Mouse (Mus musculus) embryonic facial prominence, embryonic 10.5 days (tissue): ENCODE data around the gene Corin. TPM values are rescaled to one million over a fixed set of nuclear protein-coding genes. Genes with fewer than 3 reads are reported as not detected.
A peak's percentile ranks its signal among the peaks of the same experiment; 100 is the strongest.

Source experiments
- DNase-seq: peaks from one replicate; pipeline ENCODE4 v3.0.0-alpha.2; 2017; ENCODE audit warnings: low spot score
- H3K27ac ChIP-seq: fragments of 300-500 bp; sonication (generic); replicated peaks from 2 replicates; pipeline ENCODE4 v1.5.1; 2016; ENCODE audit warnings: mild to moderate bottlenecking
- H3K27me3 ChIP-seq: fragments of 300-500 bp; sonication (generic); replicated peaks from 2 replicates; pipeline ENCODE4 v1.6.1; 2016; ENCODE audit warnings: low read depth, mild to moderate bottlenecking; ENCODE audit not compliant: poor library complexity, severe bottlenecking
- H3K36me3 ChIP-seq: fragments of 300-500 bp; sonication (generic); replicated peaks from 2 replicates; pipeline ENCODE4 v1.6.1; 2016; ENCODE audit warnings: mild to moderate bottlenecking, moderate library complexity
- H3K4me1 ChIP-seq: fragments of 300-500 bp; sonication (generic); 2 replicates; pipeline ENCODE4 v1.6.1; 2016
- H3K4me3 ChIP-seq: fragments of 300-500 bp; sonication (generic); 2 replicates; pipeline ENCODE4 v1.5.1; 2016; ENCODE audit warnings: mild to moderate bottlenecking, moderate library complexity
- H3K9me3 ChIP-seq: fragments of 300-500 bp; sonication (generic); 2 replicates; pipeline ENCODE4 v1.6.1; 2016; ENCODE audit warnings: mild to moderate bottlenecking
- WGBS: fragments of 180-500 bp; shearing (Covaris S2); methylation state at CpG from one replicate; pipeline ENCODE4 v1.1.7; 2016; 5-methylcytosine and 5-hydroxymethylcytosine counted together
- polyA plus RNA-seq: library from polyadenylated mRNA; unstranded; fragments of >200 nt; fragmentation: Nextera tagmentation; extraction: Ambion mirVana; gene quantifications from 2 replicates; pipeline ENCODE4 v1.2.1, GENCODE M21; 2016

Corin gene
- polyA plus RNA-seq, 1 experiment from 2014 or later, result 1.4 TPM

DNA sequence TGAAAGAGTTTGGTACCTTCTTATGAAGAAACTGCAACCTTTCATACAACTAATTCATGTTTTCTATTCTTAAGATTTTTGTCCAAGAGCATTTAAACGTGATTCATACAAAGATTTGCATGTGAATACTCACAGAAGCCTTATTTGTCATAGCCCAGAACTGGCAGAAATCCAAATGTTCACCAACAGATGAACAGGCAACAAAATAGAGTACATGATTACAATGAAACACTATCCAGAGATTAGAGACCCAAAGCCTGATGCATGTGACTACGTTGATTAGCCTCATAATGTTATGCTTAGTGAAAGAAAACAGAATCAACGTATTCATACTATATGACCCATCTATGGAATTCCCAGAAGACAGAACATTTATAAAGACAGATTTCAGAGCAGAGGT is 140.4 kb downstream of the Corin start:
- DNase-seq, result no peak
- WGBS, result 74% methylated on average over 3 of the region's 3 CpGs
- Histone ChIP-seq H3K9me3 (no peaks in the 10 kb centered on the region), H3K36me3 (no peaks in the 10 kb centered on the region), H3K4me3 (no peak overlapping the region), H3K27me3 (no peaks in the 10 kb centered on the region), H3K27ac (no peak overlapping the region), H3K4me1 (no peaks in the 10 kb centered on the region)

DNA sequence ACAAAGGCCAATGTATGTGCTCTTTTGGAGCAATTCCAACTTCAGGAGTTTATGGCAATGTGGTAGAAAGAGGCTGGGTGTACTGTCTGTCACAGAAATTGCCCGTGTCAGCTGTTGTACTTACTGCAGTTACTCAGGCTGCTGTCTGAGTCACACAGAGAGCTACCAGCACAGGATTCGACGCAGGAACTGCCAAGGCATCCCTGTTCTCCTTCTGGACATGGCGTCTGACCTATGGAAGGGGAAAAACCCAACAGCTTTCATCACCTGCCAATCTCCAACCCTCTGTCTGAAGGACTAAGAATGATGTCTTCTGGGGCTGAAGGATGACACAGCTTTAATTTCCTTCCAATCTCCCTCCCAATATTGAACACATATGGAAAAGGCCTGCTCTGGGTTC is 150.5 kb downstream of the Corin start:
- DNase-seq, result no peak
- Histone ChIP-seq H3K4me3 (no peak overlapping the region), H3K27me3 (no peaks in the 10 kb centered on the region), H3K4me1 (no peaks in the 10 kb centered on the region), H3K36me3 (no peaks in the 10 kb centered on the region), H3K27ac (no peak overlapping the region), H3K9me3 (no peaks in the 10 kb centered on the region)
- 73% methylated on average over 4 of the region's 4 CpGs for WGBS

DNA sequence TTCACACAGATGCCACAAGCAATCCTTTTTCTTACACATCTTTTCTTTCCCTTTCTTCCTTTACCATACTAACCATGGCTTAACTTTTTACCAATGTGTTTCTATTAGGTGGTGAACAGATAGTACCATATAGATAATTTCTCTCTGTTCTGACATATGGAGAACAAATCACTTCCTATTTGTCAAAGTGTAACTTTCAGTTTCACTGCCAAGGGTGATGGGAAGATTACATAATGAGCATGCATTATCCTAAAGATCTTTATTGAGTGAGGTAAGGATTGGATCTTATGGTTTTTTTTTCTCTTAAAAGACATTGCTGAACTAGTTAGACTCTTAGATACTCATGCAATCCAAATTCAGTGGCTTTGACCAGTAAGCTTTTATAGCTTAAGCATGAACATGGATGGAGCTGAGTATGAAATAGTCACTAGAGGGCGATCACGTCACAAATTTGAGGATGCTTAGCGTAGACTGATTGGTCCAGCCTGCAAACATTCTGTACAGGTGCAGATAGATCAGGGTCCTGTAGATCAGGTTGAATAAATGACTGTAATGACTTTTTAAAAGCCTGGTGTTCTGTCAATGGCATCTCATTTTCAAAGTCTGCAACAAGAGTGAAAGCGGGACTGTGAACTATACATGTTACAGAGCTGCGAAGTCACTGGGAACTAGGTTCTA is 154.1 kb downstream of the Corin start:
- no peak overlapping the region for H3K27ac ChIP-seq
- H3K4me3 ChIP-seq, result no peak overlapping the region
- WGBS, result 35% methylated on average over 5 of the region's 5 CpGs
- no peaks in the 10 kb centered on the region for H3K9me3 ChIP-seq
- DNase-seq, result peak; percentile 40
- H3K36me3 ChIP-seq, result no peaks in the 10 kb centered on the region
- H3K4me1 ChIP-seq, result no peaks in the 10 kb centered on the region
- no peaks in the 10 kb centered on the region for H3K27me3 ChIP-seq

DNA sequence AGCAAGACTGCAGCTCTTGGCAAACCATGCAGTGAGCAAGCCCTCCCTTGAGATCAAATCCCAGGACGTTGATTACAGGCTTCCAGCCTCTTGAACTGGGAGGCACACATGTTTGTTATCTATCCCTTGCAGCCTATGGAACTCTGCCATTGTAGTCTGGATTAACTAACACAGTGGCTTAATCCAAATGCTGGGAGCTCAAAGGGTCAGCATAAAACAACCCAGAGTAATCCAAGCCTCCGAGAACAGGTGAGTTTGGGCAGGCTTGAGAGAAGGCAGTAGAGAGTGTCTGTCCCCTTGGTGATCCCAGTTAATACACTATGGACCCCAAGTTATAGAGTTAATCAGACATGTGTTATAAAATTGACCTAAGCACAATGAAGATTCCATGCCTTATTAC is 155.7 kb downstream of the Corin start:
- DNase-seq, result no peak
- WGBS, result 67% methylated on average over 2 of the region's 2 CpGs
- Histone ChIP-seq H3K4me3 (no peak overlapping the region), H3K4me1 (no peaks in the 10 kb centered on the region), H3K27ac (no peak overlapping the region), H3K36me3 (no peaks in the 10 kb centered on the region), H3K27me3 (no peaks in the 10 kb centered on the region), H3K9me3 (no peaks in the 10 kb centered on the region)

DNA sequence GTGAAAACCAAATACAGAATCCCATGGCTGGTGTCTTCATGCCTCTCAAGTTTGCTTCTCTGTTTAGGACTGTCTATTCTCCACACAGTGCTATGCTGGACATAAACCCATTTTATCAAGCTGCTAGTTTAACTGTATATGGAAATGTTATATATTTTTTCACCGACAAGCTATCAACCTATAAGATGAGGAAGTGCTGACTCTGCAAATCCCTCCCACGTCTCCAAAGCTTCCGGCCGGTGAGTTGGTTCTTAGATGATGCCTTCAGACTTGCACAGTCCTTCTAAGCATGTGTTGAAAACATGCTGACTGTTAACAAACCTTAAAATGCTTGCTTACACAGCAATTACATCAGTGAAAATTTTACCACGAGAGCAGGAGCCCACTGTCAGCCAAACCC is 168.4 kb downstream of the Corin start:
- Histone ChIP-seq H3K27ac (no peak overlapping the region), H3K4me3 (no peak overlapping the region), H3K4me1 (peaks cover 12% of the 10 kb centered on the region), H3K9me3 (no peaks in the 10 kb centered on the region), H3K27me3 (no peaks in the 10 kb centered on the region), H3K36me3 (no peaks in the 10 kb centered on the region)
- DNase-seq, result no peak
- 83% methylated on average over 5 of the region's 5 CpGs for WGBS

DNA sequence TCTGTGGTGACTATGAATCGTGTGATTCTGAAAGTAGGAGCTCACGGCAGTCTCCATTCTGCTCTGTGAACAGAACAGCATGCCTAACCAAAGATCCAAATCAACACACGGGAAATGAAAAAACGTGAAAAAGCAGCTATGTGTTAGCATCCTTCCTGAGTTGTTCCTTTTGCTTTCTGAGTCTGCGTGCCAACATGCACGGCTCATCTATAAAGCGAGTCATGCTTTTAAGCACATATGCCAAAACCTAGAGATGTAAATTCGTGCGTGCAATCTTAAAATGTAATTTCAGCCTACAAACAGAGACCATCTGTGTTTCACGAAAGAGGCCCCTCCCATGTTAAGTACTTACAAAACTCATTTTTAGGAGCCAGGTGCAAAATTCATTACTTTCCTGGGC is 171.4 kb downstream of the Corin start:
- Histone ChIP-seq H3K9me3 (no peaks in the 10 kb centered on the region), H3K36me3 (no peaks in the 10 kb centered on the region), H3K4me3 (no peak overlapping the region), H3K4me1 (peaks cover 34% of the 10 kb centered on the region), H3K27me3 (no peaks in the 10 kb centered on the region), H3K27ac (no peak overlapping the region)
- no peak for DNase-seq
- 91% methylated on average over 10 of the region's 10 CpGs for WGBS

DNA sequence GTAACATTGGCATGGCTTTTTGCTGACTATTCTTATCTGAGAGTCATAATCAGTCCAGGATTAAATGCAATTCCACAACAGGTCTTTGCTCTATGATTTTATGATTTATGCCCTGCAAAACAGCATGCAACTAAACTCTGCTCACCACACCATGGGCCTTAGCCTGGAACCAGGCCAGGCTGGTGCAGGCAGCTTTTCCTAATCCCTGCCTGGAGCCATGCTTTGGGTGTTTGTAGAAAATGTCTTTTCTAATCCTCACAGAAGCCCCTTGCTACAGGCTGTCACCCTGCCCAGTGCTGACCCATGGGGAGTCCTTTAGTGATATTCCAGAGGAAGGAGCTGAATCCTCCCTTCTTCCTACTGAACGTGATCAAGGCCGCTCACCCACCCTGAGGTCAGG is 173.1 kb downstream of the Corin start:
- no peak overlapping the region for H3K4me3 ChIP-seq
- no peaks in the 10 kb centered on the region for H3K27me3 ChIP-seq
- no peaks in the 10 kb centered on the region for H3K9me3 ChIP-seq
- no peak overlapping the region; the same call in 1 of the 2 replicates for H3K27ac ChIP-seq
- no peak for DNase-seq
- H3K4me1 ChIP-seq, result peaks cover 28% of the 10 kb centered on the region
- no peaks in the 10 kb centered on the region for H3K36me3 ChIP-seq
- 65% methylated on average over 2 of the region's 2 CpGs for WGBS

DNA sequence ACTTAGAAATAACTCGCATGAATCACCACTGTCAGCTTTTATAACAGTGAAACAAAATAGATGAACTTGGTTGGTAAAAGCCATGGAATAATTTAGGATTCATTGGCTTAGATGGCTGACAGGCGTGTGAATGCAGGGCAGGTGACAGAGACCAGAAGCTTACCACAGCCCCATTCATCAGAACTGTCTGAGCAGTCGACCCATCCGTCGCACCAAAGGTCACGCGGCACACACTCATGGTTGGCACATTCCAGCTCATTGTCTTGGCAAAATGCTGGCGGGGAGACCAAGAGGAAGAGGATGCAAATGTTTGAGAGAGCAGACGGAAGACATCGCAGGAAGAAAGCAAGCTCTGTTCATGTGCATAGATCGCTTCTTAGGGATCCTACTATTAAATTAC is 173.6 kb downstream of the Corin start:
- H3K4me3 ChIP-seq, result no peak overlapping the region
- H3K27ac ChIP-seq, result no peak overlapping the region
- DNase-seq, result peak; percentile 10
- 78% methylated on average over 11 of the region's 11 CpGs for WGBS
- no peaks in the 10 kb centered on the region for H3K36me3 ChIP-seq
- no peaks in the 10 kb centered on the region for H3K9me3 ChIP-seq
- H3K4me1 ChIP-seq, result peaks cover 28% of the 10 kb centered on the region
- H3K27me3 ChIP-seq, result no peaks in the 10 kb centered on the region

DNA sequence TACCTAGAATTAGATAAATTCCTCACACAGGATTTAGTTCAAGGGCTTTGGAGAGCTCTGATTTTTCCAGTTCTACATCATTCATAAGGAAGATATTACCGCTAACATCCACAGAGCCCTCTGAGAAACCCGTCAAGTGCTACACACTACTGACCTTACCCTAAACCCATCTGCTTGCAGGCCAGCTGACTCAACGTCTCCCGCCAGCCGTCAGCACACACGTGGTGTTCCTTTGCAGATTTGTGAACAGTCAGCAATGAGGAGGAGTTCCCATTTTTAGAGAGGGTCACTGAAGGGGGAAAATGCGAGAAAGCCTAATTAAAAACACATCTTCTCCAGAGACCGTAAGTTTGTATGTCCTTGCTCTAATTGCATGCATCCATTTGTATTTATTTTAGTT is 174.8 kb downstream of the Corin start:
- Histone ChIP-seq H3K27ac (no peak overlapping the region), H3K4me1 (peaks cover 28% of the 10 kb centered on the region), H3K36me3 (no peaks in the 10 kb centered on the region), H3K27me3 (no peaks in the 10 kb centered on the region), H3K4me3 (no peak overlapping the region), H3K9me3 (no peaks in the 10 kb centered on the region)
- 38% methylated on average over 8 of the region's 8 CpGs for WGBS
- DNase-seq, result peak; percentile 65

DNA sequence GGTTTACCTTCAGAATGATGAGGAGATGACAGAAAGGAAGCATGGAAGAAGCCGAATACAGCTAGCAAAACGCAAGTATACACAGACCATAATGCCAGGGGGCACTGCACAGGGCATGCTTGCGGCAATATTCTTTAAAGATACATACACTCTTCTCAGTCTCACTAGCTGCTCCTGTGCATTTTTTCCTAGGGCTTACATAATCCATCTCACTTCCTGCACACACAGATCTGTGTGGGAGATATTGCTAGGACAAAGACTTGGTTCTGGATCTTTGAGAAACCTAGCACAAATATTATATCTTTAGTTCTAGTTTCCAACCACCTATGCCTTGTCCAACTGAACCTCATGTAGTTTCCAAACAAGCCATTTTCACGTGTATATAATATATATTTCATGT is 189.0 kb downstream of the Corin start:
- no peaks in the 10 kb centered on the region for H3K4me1 ChIP-seq
- DNase-seq, result no peak
- WGBS, result 83% methylated on average over 4 of the region's 4 CpGs

DNA sequence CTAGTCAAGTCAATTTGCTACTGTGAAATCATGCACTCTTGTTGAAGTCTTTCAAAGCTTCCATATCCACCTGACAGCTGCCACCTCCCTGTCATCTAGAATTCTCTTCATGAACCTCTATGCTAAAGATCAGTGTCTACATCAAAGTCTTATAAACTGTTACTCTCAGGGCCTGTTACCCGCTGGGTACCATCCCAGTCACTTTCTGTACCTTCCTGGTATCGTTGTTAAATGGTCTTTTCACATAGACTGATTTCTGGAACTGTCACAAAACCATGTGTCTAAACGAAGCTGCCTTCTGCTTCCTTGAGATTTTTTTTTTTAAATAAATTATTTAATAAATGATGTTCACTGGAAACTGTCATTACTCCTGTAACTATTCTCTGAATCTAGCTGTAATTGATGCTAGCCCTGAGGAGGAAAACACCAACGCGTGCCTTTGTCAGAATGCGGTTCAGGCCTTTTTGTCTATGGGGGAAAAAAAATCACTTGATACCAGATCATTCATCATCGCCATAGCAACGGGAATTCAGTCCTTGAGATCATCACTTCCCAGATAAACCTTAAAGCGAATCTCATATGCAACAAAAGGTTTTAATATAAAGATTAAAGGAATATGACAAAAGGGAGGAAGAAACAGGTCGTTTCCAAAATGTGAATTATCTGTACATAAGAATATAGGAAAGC is 205.7 kb downstream of the Corin start:
- WGBS, result 89% methylated on average over 10 of the region's 10 CpGs
- DNase-seq, result no peak
- no peak overlapping the region for H3K4me3 ChIP-seq

More for the DNA sequence above, 189.0 kb downstream of the Corin start:
- Histone ChIP-seq H3K9me3 (no peaks in the 10 kb centered on the region), H3K27me3 (no peaks in the 10 kb centered on the region), H3K27ac (no peak overlapping the region), H3K4me3 (no peak overlapping the region), H3K36me3 (no peaks in the 10 kb centered on the region)

DNA sequence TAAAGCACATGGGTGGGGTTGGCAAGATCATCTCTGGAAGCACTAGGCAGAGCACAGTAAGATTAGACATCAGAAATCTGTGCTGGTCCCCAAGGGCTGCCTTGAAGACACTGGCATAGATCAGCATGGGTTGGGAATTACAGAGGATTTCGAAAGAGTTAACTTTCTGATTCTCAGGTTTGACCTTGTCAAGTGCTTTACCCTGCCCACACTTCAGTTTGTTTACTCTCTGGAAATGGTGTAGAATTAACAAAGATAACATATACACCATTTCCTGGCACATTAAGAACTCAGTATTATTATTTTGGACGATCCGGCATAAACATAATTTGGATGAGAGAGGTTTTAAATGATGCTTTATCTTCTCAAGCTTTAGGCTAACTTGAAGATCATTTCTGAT is 219.2 kb downstream of the Corin start:
- Histone ChIP-seq H3K4me3 (no peak overlapping the region), H3K4me1 (no peaks in the 10 kb centered on the region), H3K27ac (no peak overlapping the region), H3K27me3 (no peaks in the 10 kb centered on the region), H3K36me3 (peaks cover 30% of the 10 kb centered on the region), H3K9me3 (no peaks in the 10 kb centered on the region)
- 87% methylated on average over 3 of the region's 3 CpGs for WGBS
- DNase-seq, result no peak

More for the DNA sequence above, 205.7 kb downstream of the Corin start:
- no peaks in the 10 kb centered on the region for H3K4me1 ChIP-seq
- no peaks in the 10 kb centered on the region for H3K9me3 ChIP-seq
- no peak overlapping the region for H3K27ac ChIP-seq
- peaks cover 17% of the 10 kb centered on the region for H3K36me3 ChIP-seq
- no peaks in the 10 kb centered on the region for H3K27me3 ChIP-seq

DNA sequence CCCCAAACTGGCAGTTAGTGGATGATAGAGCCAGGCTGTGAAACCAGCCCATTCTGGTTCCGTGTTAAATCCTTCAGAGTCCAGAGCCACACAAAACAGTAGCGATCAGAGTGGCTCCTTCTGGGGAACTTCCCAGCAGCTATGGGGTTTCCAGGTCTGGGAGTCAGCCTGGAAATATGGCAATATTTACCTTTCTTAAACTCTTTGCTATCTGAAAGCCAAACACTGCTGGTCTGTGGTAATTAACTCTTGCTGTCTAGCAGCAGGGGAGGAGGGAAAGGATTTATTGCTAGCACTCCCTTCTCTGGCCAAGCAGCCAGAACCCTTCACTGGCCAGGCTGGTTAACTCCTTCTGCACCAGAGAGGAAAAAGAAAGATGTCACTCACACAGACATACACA is 221.4 kb downstream of the Corin start:
- Histone ChIP-seq H3K4me3 (no peak overlapping the region), H3K36me3 (peaks cover 34% of the 10 kb centered on the region), H3K9me3 (no peaks in the 10 kb centered on the region), H3K27ac (no peak overlapping the region), H3K4me1 (no peaks in the 10 kb centered on the region), H3K27me3 (no peaks in the 10 kb centered on the region)
- WGBS, result 43% methylated on average over 2 of the region's 2 CpGs
- no peak for DNase-seq
